Mouse (Mus musculus): ENCODE data around the gene Cd80. TPM values are rescaled to one million over a fixed set of nuclear protein-coding genes. Genes with fewer than 3 reads are reported as not detected.
"Not testable (repeated sequence)": the region's sequence is repeated elsewhere in the genome, so short reads cannot be mapped to it uniquely, and the experiment has no call there.

The Cd80 gene
- polyA plus RNA-seq, 1 experiment from 2014 or later: 0.74 TPM

DNA sequence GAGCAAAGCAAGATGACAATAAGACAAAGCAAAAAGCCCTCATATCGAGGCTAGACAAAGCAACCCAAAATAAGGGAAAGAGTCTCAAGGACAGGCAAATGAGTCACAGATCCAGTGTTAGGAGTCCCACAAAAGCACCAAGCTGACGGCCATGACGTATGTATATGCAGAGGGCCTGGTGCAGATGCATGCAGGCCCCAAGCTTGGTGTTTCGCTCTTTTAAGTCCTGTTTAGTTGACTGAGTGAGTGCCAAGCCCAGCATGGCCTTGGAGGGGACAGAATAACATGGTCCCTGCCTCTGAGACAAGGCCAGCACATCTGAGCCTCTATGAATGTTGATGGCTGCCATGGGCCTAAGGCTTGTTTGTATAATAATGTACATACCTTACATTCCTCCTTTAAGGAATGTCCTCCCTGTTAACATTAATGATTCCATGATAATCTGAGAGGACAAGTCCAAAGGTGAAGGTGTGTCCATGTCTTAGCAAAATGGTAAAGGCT lies 21.0 kb upstream of the Cd80 start:
- ATAC-seq (ENCODE audit: low FRiP score): no peak
- Histone ChIP-seq H3K36me3 (no peaks in the 10 kb centered on the region), H3K4me1 (0 out of 2 replicates have a peak, but pooled peaks cover 3% of the 10 kb centered on the region), H3K9ac (no peak overlapping the region), H3K4me3 (no peak overlapping the region), H3K9me3 (replicated peaks) (no peaks in the 10 kb centered on the region), H3K27me3 (no peaks in the 10 kb centered on the region), H3K27ac (no peak overlapping the region), H3K4me2 (replicated peaks) (no peak overlapping the region)
- WGBS: 83% methylated on average over 4 of the region's 4 CpGs

DNA sequence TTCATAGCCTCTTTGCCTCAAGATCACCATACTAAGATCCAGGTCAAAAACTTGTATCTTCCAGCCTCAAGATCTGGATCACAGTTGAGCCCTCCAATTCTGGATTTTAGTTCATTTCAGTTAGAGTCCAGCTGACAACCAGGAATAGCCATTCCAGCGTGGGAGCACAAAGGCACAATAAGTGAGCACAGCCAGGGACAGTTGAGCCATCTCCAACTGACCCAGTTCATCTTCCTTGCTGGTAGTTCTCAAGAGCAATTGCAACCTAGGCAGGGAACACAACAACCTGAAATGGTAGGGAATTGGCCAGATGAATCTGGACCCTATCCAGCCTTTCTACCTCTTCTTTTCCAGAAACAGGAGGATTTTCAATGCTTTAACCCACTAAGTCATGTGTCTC lies 16.2 kb upstream of the Cd80 start:
- H3K4me2 ChIP-seq (replicated peaks): no peak overlapping the region
- H3K36me3 ChIP-seq: peaks cover 16% of the 10 kb centered on the region
- H3K4me3 ChIP-seq: no peak overlapping the region
- H3K9ac ChIP-seq: no peak overlapping the region
- no peaks in the 10 kb centered on the region for H3K4me1 ChIP-seq
- WGBS: 82% methylated on average over 1 of the region's 1 CpGs
- no peaks in the 10 kb centered on the region for H3K9me3 ChIP-seq (replicated peaks)
- no peak overlapping the region for H3K27ac ChIP-seq
- ATAC-seq (ENCODE audit: low FRiP score): no peak
- H3K27me3 ChIP-seq: no peaks in the 10 kb centered on the region

DNA sequence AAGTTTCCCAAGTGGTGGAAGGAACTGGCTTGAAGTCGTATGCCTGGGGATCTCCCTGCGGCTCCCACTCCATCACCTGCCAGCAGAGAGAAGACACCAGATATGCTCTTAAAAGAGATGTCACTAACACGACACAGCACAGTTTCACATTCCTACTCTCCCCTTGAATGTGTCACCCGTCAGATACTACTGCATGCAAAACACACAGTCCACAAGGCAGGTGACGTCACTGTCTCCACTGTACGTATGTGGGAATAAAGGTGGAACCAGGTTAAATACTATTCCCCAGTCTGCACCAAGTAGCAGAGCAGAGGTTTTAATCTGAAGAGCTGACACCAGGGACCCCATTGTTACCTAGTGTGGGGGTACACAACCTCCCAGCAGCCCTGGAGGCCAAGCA lies 15.0 kb upstream of the Cd80 start:
- Histone ChIP-seq H3K4me2 (replicated peaks) (no peak overlapping the region), H3K9ac (no peak overlapping the region), H3K27ac (no peak overlapping the region), H3K4me1 (no peaks in the 10 kb centered on the region), H3K4me3 (no peak overlapping the region), H3K27me3 (no peaks in the 10 kb centered on the region), H3K36me3 (peaks cover 28% of the 10 kb centered on the region), H3K9me3 (replicated peaks) (no peaks in the 10 kb centered on the region)
- 85% methylated on average over 6 of the region's 6 CpGs for WGBS
- ATAC-seq (ENCODE audit: low FRiP score): no peak

DNA sequence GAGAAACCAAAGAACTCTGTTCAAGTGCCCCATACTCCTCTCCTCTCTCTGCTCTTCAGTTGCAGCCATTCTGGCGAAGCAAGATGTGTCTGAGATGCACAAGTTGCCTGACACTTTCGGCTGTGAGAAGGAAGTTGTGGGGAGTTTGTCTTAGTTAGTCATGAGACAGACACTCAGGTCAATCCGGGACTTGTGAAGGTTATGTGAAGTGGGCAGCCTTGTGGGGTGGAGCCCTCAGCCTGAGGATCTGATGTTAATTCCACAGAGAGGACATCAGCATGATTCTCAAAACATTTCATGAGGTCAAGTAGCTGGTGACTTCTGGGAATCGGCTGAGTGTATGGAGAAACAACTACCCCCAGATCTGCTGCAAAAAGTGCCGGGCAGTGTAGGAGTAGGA lies 13.8 kb upstream of the Cd80 start:
- Histone ChIP-seq H3K9ac (no peak overlapping the region), H3K27ac (no peak overlapping the region), H3K4me2 (replicated peaks) (no peak overlapping the region), H3K4me3 (no peak overlapping the region), H3K27me3 (no peaks in the 10 kb centered on the region), H3K9me3 (replicated peaks) (no peaks in the 10 kb centered on the region), H3K36me3 (peaks cover 39% of the 10 kb centered on the region), H3K4me1 (no peaks in the 10 kb centered on the region)
- ATAC-seq (ENCODE audit: low FRiP score): no peak
- WGBS: 90% methylated on average over 5 of the region's 5 CpGs

DNA sequence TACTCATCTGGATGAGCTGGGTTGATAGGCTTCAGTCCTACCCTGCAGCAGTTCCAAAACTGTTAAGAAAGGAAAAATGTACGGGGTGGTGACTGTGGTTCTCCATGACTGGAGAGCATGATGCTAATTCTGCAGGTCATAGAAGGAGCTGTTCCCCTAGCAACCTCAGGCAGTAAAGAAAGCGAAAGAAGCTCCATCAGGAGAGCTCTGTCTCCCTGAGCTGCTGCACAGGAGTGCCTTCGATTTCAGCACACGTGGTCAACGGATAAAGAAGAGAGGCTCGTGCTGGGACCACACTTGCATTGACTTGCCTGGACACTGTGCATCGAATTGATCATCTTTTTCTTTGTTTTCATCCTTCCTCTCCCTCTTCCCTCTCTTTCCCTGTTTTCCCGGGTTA lies 13.1 kb upstream of the Cd80 start:
- H3K9me3 ChIP-seq (replicated peaks): no peaks in the 10 kb centered on the region
- no peaks in the 10 kb centered on the region for H3K27me3 ChIP-seq
- no peak overlapping the region for H3K27ac ChIP-seq
- peaks cover 45% of the 10 kb centered on the region for H3K36me3 ChIP-seq
- no peaks in the 10 kb centered on the region for H3K4me1 ChIP-seq
- ATAC-seq (ENCODE audit: low FRiP score): no peak
- H3K4me3 ChIP-seq: no peak overlapping the region
- H3K4me2 ChIP-seq (replicated peaks): no peak overlapping the region
- WGBS: 86% methylated on average over 8 of the region's 8 CpGs
- no peak overlapping the region for H3K9ac ChIP-seq

DNA sequence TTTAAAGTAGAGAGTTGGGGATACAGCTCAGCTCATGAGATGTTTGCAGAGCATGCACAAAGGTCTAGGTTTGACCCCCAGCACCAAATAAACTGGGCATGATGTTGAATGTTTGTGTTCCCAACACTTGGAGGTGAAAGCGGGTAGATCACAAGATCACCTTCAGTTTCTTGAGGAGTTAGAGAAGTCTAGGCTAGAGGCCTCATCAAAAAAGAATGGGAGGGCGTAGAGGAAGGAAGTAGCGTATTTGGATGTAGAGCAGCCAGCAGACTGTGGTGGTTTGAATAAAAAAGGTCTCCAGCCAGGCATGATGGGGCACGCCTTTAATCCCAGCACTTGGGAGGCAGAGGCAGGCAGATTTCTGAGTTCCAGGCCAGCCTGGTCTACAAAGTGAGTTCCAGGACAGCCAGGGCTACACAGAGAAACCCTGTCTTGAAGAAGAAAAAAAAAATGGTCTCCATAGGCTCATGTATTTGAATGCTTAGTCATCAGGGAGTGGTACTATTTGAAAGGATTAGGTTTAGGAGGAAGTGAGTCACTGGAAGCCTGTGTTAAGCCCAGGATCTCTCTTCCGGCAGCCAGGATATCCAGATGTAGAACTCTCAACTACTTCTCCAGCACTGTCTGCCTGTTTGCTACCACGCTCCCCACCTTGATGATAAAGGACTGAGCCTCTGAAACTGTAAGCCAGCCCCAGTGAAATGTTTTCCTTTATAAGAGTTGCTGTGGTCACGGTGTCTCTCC lies 11.5 kb upstream of the Cd80 start:
- no peak for ATAC-seq (ENCODE audit: low FRiP score)
- Histone ChIP-seq H3K36me3 (peaks cover 62% of the 10 kb centered on the region), H3K27me3 (no peaks in the 10 kb centered on the region), H3K27ac (no peak overlapping the region), H3K9ac (no peak overlapping the region), H3K4me3 (no peak overlapping the region), H3K4me1 (no peaks in the 10 kb centered on the region), H3K4me2 (replicated peaks) (no peak overlapping the region), H3K9me3 (replicated peaks) (no peaks in the 10 kb centered on the region)
- WGBS: 97% methylated on average over 7 of the region's 7 CpGs

DNA sequence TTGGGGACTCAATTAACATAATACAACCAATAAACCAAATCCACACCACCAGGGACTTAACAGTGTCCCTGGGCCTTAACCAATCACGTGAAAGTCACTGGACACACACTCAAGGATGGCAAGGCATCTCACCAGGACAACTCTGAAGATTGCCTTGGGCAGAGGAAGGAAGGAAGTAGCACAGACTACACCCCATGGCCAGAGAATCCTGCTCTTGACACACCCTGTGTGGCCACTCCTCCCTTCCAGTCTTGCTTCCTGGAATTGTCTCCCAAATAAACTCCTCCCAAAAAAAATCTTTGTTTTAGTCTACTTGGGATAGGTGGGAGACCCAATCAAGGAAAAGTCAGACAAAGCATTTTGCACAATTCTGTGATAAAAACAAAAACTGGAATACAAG lies 10.3 kb upstream of the Cd80 start:
- no peak overlapping the region for H3K4me2 ChIP-seq (replicated peaks)
- WGBS: 94% methylated on average over 1 of the region's 1 CpGs
- H3K27ac ChIP-seq: no peak overlapping the region
- H3K9ac ChIP-seq: no peak overlapping the region
- no peaks in the 10 kb centered on the region for H3K27me3 ChIP-seq
- H3K4me3 ChIP-seq: no peak overlapping the region
- no peaks in the 10 kb centered on the region for H3K4me1 ChIP-seq
- peaks cover 74% of the 10 kb centered on the region for H3K36me3 ChIP-seq
- no peak for ATAC-seq (ENCODE audit: low FRiP score)
- no peaks in the 10 kb centered on the region for H3K9me3 ChIP-seq (replicated peaks)

DNA sequence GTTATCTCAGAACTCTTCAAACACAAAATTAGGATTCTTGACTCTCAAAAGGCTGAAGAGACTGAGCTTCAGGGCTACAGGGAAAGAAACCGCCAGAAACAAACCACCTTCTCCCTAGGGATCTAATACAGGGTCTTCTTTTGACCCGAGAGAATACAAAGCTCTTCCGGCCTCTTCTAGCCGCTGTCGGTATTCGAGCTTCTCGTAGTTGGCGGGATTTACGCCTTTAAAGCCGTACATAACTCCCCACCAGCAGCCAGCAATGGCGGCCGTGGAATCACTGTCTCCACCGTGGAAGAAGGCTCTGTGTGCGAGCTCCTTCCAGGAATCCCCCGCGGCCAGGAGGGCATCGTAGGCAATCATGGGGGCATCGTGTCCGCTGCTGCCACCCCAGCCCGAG lies 9.8 kb upstream of the Cd80 start:
- Histone ChIP-seq H3K4me3 (no peak overlapping the region), H3K4me1 (peaks cover 3% of the 10 kb centered on the region; the same call in 1 of the 2 replicates), H3K9ac (no peak overlapping the region), H3K27ac (no peak overlapping the region), H3K9me3 (replicated peaks) (no peaks in the 10 kb centered on the region), H3K27me3 (no peaks in the 10 kb centered on the region), H3K4me2 (replicated peaks) (no peak overlapping the region), H3K36me3 (peaks cover 74% of the 10 kb centered on the region)
- no peak for ATAC-seq (ENCODE audit: low FRiP score)
- 96% methylated on average over 20 of the region's 20 CpGs for WGBS

DNA sequence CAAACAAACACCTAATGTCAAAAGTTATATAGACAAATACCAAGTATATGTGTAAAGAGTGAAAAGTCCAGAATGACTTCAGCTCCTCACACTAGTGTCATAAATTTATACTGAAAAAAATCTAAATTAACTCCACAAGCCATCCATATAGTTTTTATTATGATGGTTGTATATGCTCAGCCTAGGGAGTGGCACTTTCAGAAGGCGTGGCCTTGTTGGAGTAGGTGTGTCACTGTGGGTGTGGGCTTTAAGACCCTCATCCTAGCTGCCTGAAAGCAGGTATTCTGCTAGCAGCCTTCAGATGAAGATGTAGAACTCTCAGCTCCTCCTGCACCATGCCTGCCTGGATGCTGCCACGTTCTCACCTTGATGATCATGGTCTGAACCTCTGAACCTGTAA lies 9.2 kb upstream of the Cd80 start:
- H3K27me3 ChIP-seq, H3K4me1 ChIP-seq: not testable (repeated sequence)
- 96% methylated on average over 2 of the region's 2 CpGs for WGBS

DNA sequence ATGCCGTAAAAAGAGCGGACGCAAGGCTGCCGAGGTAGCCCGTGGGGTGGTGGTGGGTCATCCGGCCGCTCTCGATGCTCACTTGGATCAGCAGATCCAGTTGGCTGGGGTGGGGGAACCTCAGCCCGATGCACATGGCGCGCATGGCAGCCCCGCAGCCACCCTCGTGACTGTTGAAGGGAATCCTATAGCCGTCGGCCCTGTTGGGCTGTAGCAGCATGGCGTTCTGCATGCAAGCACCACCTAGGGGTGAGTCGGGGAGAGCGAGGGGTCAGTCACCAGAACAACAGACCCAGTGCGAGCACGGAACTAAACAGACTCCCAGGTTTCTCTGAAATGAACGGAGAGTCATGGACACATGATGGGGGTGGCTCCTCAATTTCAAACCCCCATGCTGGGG lies 8.0 kb upstream of the Cd80 start:
- no peak for ATAC-seq (ENCODE audit: low FRiP score)
- Histone ChIP-seq H3K9ac (no peak overlapping the region), H3K27ac (no peak overlapping the region), H3K4me3 (no peak overlapping the region), H3K4me2 (replicated peaks) (no peak overlapping the region), H3K4me1 (peaks cover 15% of the 10 kb centered on the region), H3K9me3 (replicated peaks) (no peaks in the 10 kb centered on the region), H3K27me3 (no peaks in the 10 kb centered on the region), H3K36me3 (peaks cover 74% of the 10 kb centered on the region)
- WGBS: 91% methylated on average over 21 of the region's 21 CpGs

More for the DNA sequence above, 9.2 kb upstream of the Cd80 start:
- not testable (repeated sequence) for H3K4me2 ChIP-seq (replicated peaks); H3K27ac ChIP-seq; ATAC-seq (ENCODE audit: low FRiP score); H3K4me3 ChIP-seq; H3K9me3 ChIP-seq (replicated peaks); H3K9ac ChIP-seq
- H3K36me3 ChIP-seq: peaks cover 74% of the 10 kb centered on the region

DNA sequence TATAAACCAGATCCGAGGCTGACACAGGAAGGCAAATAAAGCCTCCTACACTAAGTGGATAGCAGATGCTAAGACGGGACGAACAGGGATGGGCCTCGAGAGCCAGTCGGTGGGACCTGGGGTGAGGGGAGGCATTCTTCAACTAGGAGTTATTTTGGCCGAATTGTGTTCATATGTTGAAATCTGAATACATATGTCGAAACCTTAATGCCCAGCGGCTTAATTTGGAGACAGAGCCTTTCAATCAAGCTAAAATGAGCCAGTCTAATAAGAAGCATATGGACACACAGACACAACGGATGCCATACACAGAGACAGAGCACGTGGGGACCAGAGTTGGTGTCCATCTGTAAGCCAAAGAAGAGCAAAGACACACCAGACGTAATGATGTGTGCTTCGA lies 6.9 kb upstream of the Cd80 start:
- H3K27me3 ChIP-seq: no peaks in the 10 kb centered on the region
- H3K9ac ChIP-seq: no peak overlapping the region
- H3K9me3 ChIP-seq (replicated peaks): no peaks in the 10 kb centered on the region
- ATAC-seq (ENCODE audit: low FRiP score): no peak
- H3K4me1 ChIP-seq: peaks cover 17% of the 10 kb centered on the region
- H3K36me3 ChIP-seq: peaks cover 66% of the 10 kb centered on the region
- WGBS: 92% methylated on average over 12 of the region's 12 CpGs
- no peak overlapping the region for H3K4me3 ChIP-seq
- no peak overlapping the region for H3K4me2 ChIP-seq (replicated peaks)
- no peak overlapping the region for H3K27ac ChIP-seq

DNA sequence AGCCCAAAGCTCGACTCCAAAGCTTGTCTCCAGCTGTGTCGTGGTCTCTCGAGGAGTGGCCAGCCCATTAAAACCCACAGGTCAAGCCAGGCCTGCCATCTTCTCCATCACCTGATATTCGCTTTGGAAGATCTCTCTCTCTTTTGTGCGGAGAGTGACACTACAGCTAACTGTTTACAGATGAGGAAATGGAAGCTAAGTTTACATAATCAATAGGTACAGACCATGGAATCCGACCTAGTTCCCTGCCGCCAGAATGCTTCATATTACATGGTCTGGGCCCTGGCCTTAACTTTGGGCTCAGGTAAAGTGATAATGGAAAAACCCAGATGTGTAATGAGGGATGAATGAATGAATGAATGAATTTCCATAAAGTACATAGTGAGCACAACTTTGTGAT lies 4.7 kb upstream of the Cd80 start:
- Histone ChIP-seq H3K4me1 (peaks cover 17% of the 10 kb centered on the region), H3K27me3 (no peaks in the 10 kb centered on the region), H3K4me3 (no peak overlapping the region), H3K4me2 (replicated peaks) (no peak overlapping the region), H3K9me3 (replicated peaks) (no peaks in the 10 kb centered on the region), H3K36me3 (peaks cover 43% of the 10 kb centered on the region), H3K27ac (no peak overlapping the region), H3K9ac (no peak overlapping the region)
- ATAC-seq (ENCODE audit: low FRiP score): no peak
- 86% methylated on average over 7 of the region's 7 CpGs for WGBS
